Mouse (Mus musculus) CH12.LX (cell line): ENCODE measurements around the gene Nos2.

Experiments used
- CTCF ChIP-seq, 2 experiments: IDR thresholded peaks in 1 of 2; conservative IDR thresholded peaks in 1 of 2; 2 replicates each; pipeline ENCODE4 v1.5.1; 2011 to 2012; ENCODE audit warnings: low read depth in 2 of 2, low read length in 2 of 2, improper control_type of control experiment in 1 of 2, inconsistent platforms in 1 of 2, mild to moderate bottlenecking in 1 of 2, moderate library complexity in 1 of 2
- E2F4 ChIP-seq: IDR thresholded peaks from 2 replicates; pipeline ENCODE4 v1.6.1; 2011; ENCODE audit warnings: low read depth, low read length, improper control_type of control experiment; ENCODE audit not compliant: insufficient replicate concordance
- EP300 ChIP-seq: IDR thresholded peaks from 2 replicates; pipeline ENCODE4 v1.6.1; 2011; ENCODE audit warnings: low read length, improper control_type of control experiment
- ETS1 ChIP-seq: conservative IDR thresholded peaks from 2 replicates; pipeline ENCODE4 v1.6.1; 2012; ENCODE audit warnings: low read depth, mild to moderate bottlenecking, inconsistent platforms, low read length, improper control_type of control experiment, moderate library complexity
- MXI1 ChIP-seq: IDR thresholded peaks from 2 replicates; pipeline ENCODE4 v1.6.1; 2011; ENCODE audit warnings: mild to moderate bottlenecking, low read depth, low read length, improper control_type of control experiment
- MYC ChIP-seq: IDR thresholded peaks from 2 replicates; pipeline ENCODE4 v1.6.1; 2011; ENCODE audit warnings: low read depth, mild to moderate bottlenecking, improper control_type of control experiment, low read length
- RAD21 ChIP-seq: IDR thresholded peaks from 2 replicates; pipeline ENCODE4 v1.6.1; 2011; ENCODE audit warnings: low read depth, mild to moderate bottlenecking, low read length, improper control_type of control experiment, moderate library complexity
- SMC3 ChIP-seq: IDR thresholded peaks from 2 replicates; pipeline ENCODE4 v1.6.1; 2011; ENCODE audit warnings: low read depth, low read length, improper control_type of control experiment
- UBTF ChIP-seq: IDR thresholded peaks from 2 replicates; pipeline ENCODE4 v1.6.1; 2012; ENCODE audit warnings: low read depth, mild to moderate bottlenecking, inconsistent platforms, low read length, improper control_type of control experiment, moderate library complexity
- ZMIZ1 ChIP-seq: IDR thresholded peaks from 2 replicates; pipeline ENCODE4 v1.6.1; 2012; ENCODE audit warnings: low read depth, mild to moderate bottlenecking, inconsistent platforms, low read length, improper control_type of control experiment
- ZNF384 ChIP-seq: IDR thresholded peaks from 2 replicates; pipeline ENCODE4 v1.6.1; 2012; ENCODE audit warnings: low read depth, low read length, improper control_type of control experiment, inconsistent platforms

GRCm38 (mm10) chr11:78935178-78935577, 14.6 kb downstream of the Nos2 start:
- no peak for TF ChIP-seq CTCF (conservative IDR thresholded peaks at IDR 0.05 in 1 of 2, IDR thresholded peaks at IDR 0.05 in 1 of 2; ENCODE audit: low read depth in 2 of 2, low read length in 2 of 2)
- TF ChIP-seq MYC = no peak
- TF ChIP-seq SMC3 = no peak
- no peak for TF ChIP-seq UBTF
- TF ChIP-seq RAD21 = no peak
- no peak for TF ChIP-seq MXI1
- TF ChIP-seq E2F4 = no peak
- no peak for TF ChIP-seq ZNF384
- no peak for TF ChIP-seq ETS1
- TF ChIP-seq ZMIZ1 = no peak
- TF ChIP-seq EP300 = no peak
